ENCODE assay signal across 8 mouse cellular contexts in the genomic region with DNA sequence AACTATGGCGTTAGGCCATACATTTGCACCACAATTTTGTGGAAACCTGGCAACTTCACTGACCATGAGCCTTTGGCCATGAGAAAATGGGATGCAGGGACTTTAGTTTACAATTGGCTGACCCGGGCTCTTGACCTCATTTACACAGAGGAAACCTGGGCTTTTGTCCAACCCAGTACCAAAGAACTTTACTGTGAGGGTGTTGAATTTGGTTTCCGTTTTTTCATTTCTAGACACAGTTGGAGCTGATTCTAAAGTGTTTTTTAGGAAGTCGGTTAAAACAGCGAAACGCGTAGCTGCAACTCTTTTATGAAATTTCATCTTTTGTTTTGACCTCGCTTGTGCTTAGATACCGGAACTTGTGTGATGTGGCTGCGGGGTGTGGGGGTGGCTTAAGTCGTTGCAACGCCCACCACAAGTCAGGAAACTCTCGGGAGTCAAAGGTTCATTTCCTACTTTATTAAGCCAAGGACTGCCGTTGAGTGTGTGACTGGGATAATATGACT.
A peak's percentile ranks its signal among the peaks of the same experiment; 100 is the strongest.
DNase-seq lines count a peak whose midpoint lies in the region; ATAC-seq and TF ChIP-seq lines count a peak whose summit lies in the region.

No protein-coding gene starts in this region.

- peaks cover 8% of the 10 kb centered on the region; the same call in 1 of the 2 replicates for H3K4me1 ChIP-seq in heart, embryonic 10.5 days
- peaks cover 6% of the 10 kb centered on the region; the same call in 1 of the 2 replicates for H3K4me1 ChIP-seq in hindbrain, embryonic 16.5 days (ENCODE audit: control insufficient read depth, insufficient read depth, low read depth, low read length)
- H3K4me1 ChIP-seq in lung, postnatal 0 days (ENCODE audit: insufficient read depth, low read depth, low read length) = no peaks in the 10 kb centered on the region
- H3K4me1 ChIP-seq in forebrain, embryonic 11.5 days (replicated peaks; ENCODE audit: control insufficient read depth, insufficient read depth, low read length) = peaks cover 12% of the 10 kb centered on the region; the same call in 1 of the 2 replicates

- no peaks in the 10 kb centered on the region for H3K27me3 ChIP-seq in heart, embryonic 10.5 days (ENCODE audit: insufficient read depth, poor library complexity, severe bottlenecking)
- no peaks in the 10 kb centered on the region for H3K27me3 ChIP-seq in hindbrain, embryonic 16.5 days (replicated peaks; ENCODE audit: control insufficient read depth, insufficient read depth, low read length)
- no peaks in the 10 kb centered on the region for H3K27me3 ChIP-seq in lung, postnatal 0 days (replicated peaks; ENCODE audit: insufficient read depth, low read length)
- H3K27me3 ChIP-seq in forebrain, embryonic 11.5 days (ENCODE audit: control insufficient read depth, insufficient read depth, low read length) = no peaks in the 10 kb centered on the region

- no peak overlapping the region for H3K9ac ChIP-seq in hindbrain, embryonic 16.5 days (ENCODE audit: low read depth, low read length)
- H3K9ac ChIP-seq in lung, postnatal 0 days (replicated peaks; ENCODE audit: low read depth) = no peak overlapping the region
- H3K9ac ChIP-seq in forebrain, embryonic 11.5 days (ENCODE audit: low read length) = no peak overlapping the region

- no peak for TF ChIP-seq CTCF in lung, postnatal 0 days (IDR thresholded peaks at IDR 0.05)

- no peak overlapping the region for H3K4me2 ChIP-seq in hindbrain, embryonic 16.5 days (ENCODE audit: low read length)
- peak overlapping the region; percentile 5; the same call in 1 of the 2 replicates for H3K4me2 ChIP-seq in lung, postnatal 0 days (replicated peaks; ENCODE audit: low read depth, low read length)
- H3K4me2 ChIP-seq in forebrain, embryonic 11.5 days (ENCODE audit: low read depth, low read length, severe bottlenecking) = no peak overlapping the region

- 80% methylated on average over 14 of the region's 14 CpGs for WGBS in heart, embryonic 10.5 days
- 66% methylated on average over 14 of the region's 14 CpGs for WGBS in hindbrain, embryonic 16.5 days
- 32% methylated on average over 14 of the region's 14 CpGs for WGBS in lung, postnatal 0 days
- WGBS in forebrain, embryonic 11.5 days = 78% methylated on average over 14 of the region's 14 CpGs

- no peak overlapping the region for H3K4me3 ChIP-seq in heart, embryonic 10.5 days
- H3K4me3 ChIP-seq in hindbrain, embryonic 16.5 days (ENCODE audit: low read length) = no peak overlapping the region
- H3K4me3 ChIP-seq in lung, postnatal 0 days (ENCODE audit: low read depth, low read length) = no peak overlapping the region
- H3K4me3 ChIP-seq in forebrain, embryonic 11.5 days (ENCODE audit: low read depth, low read length) = no peak overlapping the region

- H3K27ac ChIP-seq in heart, embryonic 10.5 days = no peak overlapping the region
- H3K27ac ChIP-seq in hindbrain, embryonic 16.5 days (ENCODE audit: low read depth, low read length) = peak overlapping the region; percentile 37
- H3K27ac ChIP-seq in lung, postnatal 0 days (ENCODE audit: low read length) = no peak overlapping the region
- H3K27ac ChIP-seq in forebrain, embryonic 11.5 days (ENCODE audit: low read depth, low read length) = no peak overlapping the region

- H3K36me3 ChIP-seq in heart, embryonic 10.5 days = no peaks in the 10 kb centered on the region
- no peaks in the 10 kb centered on the region for H3K36me3 ChIP-seq in hindbrain, embryonic 16.5 days (ENCODE audit: control insufficient read depth, insufficient read depth, low read length)
- H3K36me3 ChIP-seq in lung, postnatal 0 days (ENCODE audit: insufficient read depth, low read length) = no peaks in the 10 kb centered on the region
- H3K36me3 ChIP-seq in forebrain, embryonic 11.5 days (ENCODE audit: control insufficient read depth, insufficient read depth, low read length) = no peaks in the 10 kb centered on the region

- peak; percentile 60 for ATAC-seq in hindbrain, embryonic 16.5 days
- ATAC-seq in lung, postnatal 0 days = peak; percentile 82
- ATAC-seq in forebrain, embryonic 11.5 days (replicated peaks; ENCODE audit: low FRiP score) = no peak

- DNase-seq in heart, adult 18-20 months = peak; percentile 29 to 53
- DNase-seq in heart, embryonic 10.5 days (ENCODE audit: low spot score) = no peak
- DNase-seq in ZHBTc4 (ENCODE audit: low read depth, low spot score) = peak; percentile 4
- peak; percentile 58 for DNase-seq in lung, postnatal 0 days (ENCODE audit: low spot score)
- DNase-seq in urinary bladder, postnatal 36 days (ENCODE audit: low spot score in 2 of 2) = no peak
- no peak for DNase-seq in forebrain, embryonic 11.5 days (ENCODE audit: low spot score)
- DNase-seq in ovary, adult 18-20 months (ENCODE audit: low spot score) = no peak

- TF ChIP-seq EP300 in lung, postnatal 0 days (IDR thresholded peaks at IDR 0.05) = peak; percentile 23; the same call in 1 of the 2 replicates

- no peaks in the 10 kb centered on the region; the same call in 1 of the 2 replicates for H3K9me3 ChIP-seq in heart, embryonic 10.5 days
- H3K9me3 ChIP-seq in hindbrain, embryonic 16.5 days (ENCODE audit: control insufficient read depth, low read length) = no peaks in the 10 kb centered on the region
- no peaks in the 10 kb centered on the region for H3K9me3 ChIP-seq in lung, postnatal 0 days (ENCODE audit: low read length)
- H3K9me3 ChIP-seq in forebrain, embryonic 11.5 days (ENCODE audit: control insufficient read depth, low read length) = no peaks in the 10 kb centered on the region

Comparison
In these comparisons a context has a peak if more than half of its experiments do, and no peak if none do; other contexts are left out.
1. DNase-seq: peak in heart, adult 18-20 months (2 of 2), ZHBTc4 (single experiment) and lung, postnatal 0 days (single experiment); none in heart, embryonic 10.5 days (single experiment), urinary bladder, postnatal 36 days (0 of 2), forebrain, embryonic 11.5 days (single experiment) and ovary, adult 18-20 months (single experiment).